Mouse (Mus musculus) neural tube, embryonic 11.5 days (tissue): ENCODE data around the gene Sfi1. TPM values are rescaled to one million over a fixed set of nuclear protein-coding genes. Genes with fewer than 3 reads are reported as not detected.
"Not testable (repeated sequence)": the region's sequence is repeated elsewhere in the genome, so short reads cannot be mapped to it uniquely, and the experiment has no call there.

Source experiments
- ATAC-seq: fragments of 200-750 bp; cut with Nextera tagmentation; 2 replicates; pipeline ENCODE4 v1.8.0; 2017; ENCODE audit warnings: moderate number of reproducible peaks, mild to moderate bottlenecking, moderate TSS enrichment, moderate library complexity; ENCODE audit not compliant: insufficient read depth, low FRiP score, low TSS enrichment
- DNase-seq: peaks from one replicate; pipeline ENCODE4 v3.0.0-alpha.2; 2015; ENCODE audit warnings: low spot score
- H3K27ac ChIP-seq: fragments of 300-500 bp; sonication (generic); 2 replicates; pipeline ENCODE4 v1.5.1; 2014; ENCODE audit warnings: low read depth, mild to moderate bottlenecking, low read length
- H3K27me3 ChIP-seq: fragments of 300-500 bp; sonication (generic); 2 replicates; pipeline ENCODE4 v1.6.1; 2014; ENCODE audit warnings: mild to moderate bottlenecking, low read length, mixed read lengths; ENCODE audit not compliant: control insufficient read depth, insufficient read depth
- H3K36me3 ChIP-seq: fragments of 300-500 bp; sonication (generic); 2 replicates; pipeline ENCODE4 v1.6.1; 2014; ENCODE audit warnings: mild to moderate bottlenecking, low read length, moderate library complexity, mixed read lengths; ENCODE audit not compliant: control insufficient read depth, insufficient read depth
- H3K4me1 ChIP-seq: fragments of 300-500 bp; sonication (generic); 2 replicates; pipeline ENCODE4 v1.6.1; 2014; ENCODE audit warnings: low read length, mixed read lengths; ENCODE audit not compliant: control insufficient read depth, insufficient read depth
- H3K4me2 ChIP-seq: fragments of 300-500 bp; sonication (generic); 2 replicates; pipeline ENCODE4 v1.6.1; 2014; ENCODE audit warnings: low read depth, mild to moderate bottlenecking, moderate library complexity
- H3K4me3 ChIP-seq: fragments of 300-500 bp; sonication (generic); 2 replicates; pipeline ENCODE4 v1.5.1; 2014; ENCODE audit warnings: low read depth, low read length
- H3K9ac ChIP-seq: fragments of 300-500 bp; sonication (generic); 2 replicates; pipeline ENCODE4 v1.6.1; 2014; ENCODE audit warnings: mild to moderate bottlenecking, low read length
- H3K9me3 ChIP-seq: fragments of 300-500 bp; sonication (generic); 2 replicates; pipeline ENCODE4 v1.6.1; 2016; ENCODE audit warnings: low read length; ENCODE audit not compliant: control insufficient read depth
- WGBS: fragments of 180-500 bp; shearing (Covaris S2); extraction: QIAGEN DNeasy Blood & Tissue Kit; methylation state at CpG from one replicate; pipeline ENCODE4 v1.1.7; 2014; 5-methylcytosine and 5-hydroxymethylcytosine counted together
- polyA plus RNA-seq: library from polyadenylated mRNA; unstranded; fragments of >200 nt; fragmentation: Nextera tagmentation; extraction: Ambion mirVana; gene quantifications from 2 replicates; pipeline ENCODE4 v1.2.1, GENCODE M21; 2014

The Sfi1 gene
- polyA plus RNA-seq, 1 experiment from 2014 or later = 9.5 TPM

- H3K9me3 ChIP-seq, H3K27me3 ChIP-seq, H3K9ac ChIP-seq, H3K36me3 ChIP-seq, DNase-seq, ATAC-seq, H3K27ac ChIP-seq, H3K4me3 ChIP-seq, H3K4me1 ChIP-seq, H3K4me2 ChIP-seq: not testable (repeated sequence)
- WGBS = 65% methylated on average over 8 of the region's 9 CpGs
These were observed 47.7 kb downstream of the Sfi1 start for GRCm38 (mm10) chr11:3145359-3146165.

- H3K27me3 ChIP-seq, H3K27ac ChIP-seq: not testable (repeated sequence)
These were observed 49.3 kb downstream of the Sfi1 start for GRCm38 (mm10) chr11:3143984-3144383.

GRCm38 (mm10) chr11:3142413-3142812, 50.9 kb downstream of the Sfi1 start:
- H3K27ac ChIP-seq, H3K4me1 ChIP-seq, H3K9me3 ChIP-seq, H3K9ac ChIP-seq, DNase-seq, H3K4me2 ChIP-seq, H3K4me3 ChIP-seq, H3K27me3 ChIP-seq, H3K36me3 ChIP-seq: not testable (repeated sequence)
- 92% methylated on average over 4 of the region's 5 CpGs for WGBS
- ATAC-seq = peak; percentile 55

More at GRCm38 (mm10) chr11:3143984-3144383, 49.3 kb downstream of the Sfi1 start:
- not testable (repeated sequence) for H3K4me3 ChIP-seq, DNase-seq, ATAC-seq, H3K36me3 ChIP-seq, H3K4me1 ChIP-seq, H3K9me3 ChIP-seq, H3K9ac ChIP-seq, H3K4me2 ChIP-seq
- WGBS = 74% methylated on average over 3 of the region's 3 CpGs

GRCm38 (mm10) chr11:3140967-3141535, 52.2 kb downstream of the Sfi1 start:
- not testable (repeated sequence) for H3K27ac ChIP-seq, H3K9ac ChIP-seq, H3K27me3 ChIP-seq, ATAC-seq, H3K4me3 ChIP-seq, H3K9me3 ChIP-seq, H3K4me1 ChIP-seq, H3K4me2 ChIP-seq, H3K36me3 ChIP-seq, DNase-seq

- not testable (repeated sequence) for ATAC-seq, H3K4me3 ChIP-seq, H3K4me2 ChIP-seq, H3K27me3 ChIP-seq, DNase-seq, H3K27ac ChIP-seq, H3K9ac ChIP-seq, H3K36me3 ChIP-seq, H3K4me1 ChIP-seq
- peaks cover 10% of the 10 kb centered on the region for H3K9me3 ChIP-seq
- WGBS = 89% methylated on average over 2 of the region's 2 CpGs
These were observed 54.9 kb downstream of the Sfi1 start for GRCm38 (mm10) chr11:3138323-3138722.

- not testable (repeated sequence) for H3K9me3 ChIP-seq, ATAC-seq, H3K4me1 ChIP-seq, H3K4me3 ChIP-seq, H3K27ac ChIP-seq, H3K4me2 ChIP-seq, H3K36me3 ChIP-seq, H3K9ac ChIP-seq, H3K27me3 ChIP-seq
- WGBS = 89% methylated on average over 4 of the region's 4 CpGs
- peak; percentile 19 for DNase-seq
These were observed 56.0 kb downstream of the Sfi1 start for GRCm38 (mm10) chr11:3137279-3137678.

GRCm38 (mm10) chr11:3135956-3136355, 57.3 kb downstream of the Sfi1 start:
- WGBS = 91% methylated on average over 3 of the region's 3 CpGs
- not testable (repeated sequence) for H3K27ac ChIP-seq, ATAC-seq, H3K4me2 ChIP-seq, H3K27me3 ChIP-seq, H3K9ac ChIP-seq, H3K4me1 ChIP-seq, H3K4me3 ChIP-seq, DNase-seq, H3K36me3 ChIP-seq
- peaks cover 14% of the 10 kb centered on the region for H3K9me3 ChIP-seq

- H3K9me3 ChIP-seq = peaks cover 14% of the 10 kb centered on the region
- H3K36me3 ChIP-seq, DNase-seq, ATAC-seq, H3K27ac ChIP-seq, H3K4me3 ChIP-seq, H3K4me2 ChIP-seq, H3K9ac ChIP-seq, H3K4me1 ChIP-seq, H3K27me3 ChIP-seq: not testable (repeated sequence)
- WGBS = 86% methylated on average over 1 of the region's 7 CpGs
These were observed 57.9 kb downstream of the Sfi1 start for GRCm38 (mm10) chr11:3135391-3135790.

- H3K4me3 ChIP-seq, DNase-seq, H3K27me3 ChIP-seq, H3K27ac ChIP-seq, H3K9ac ChIP-seq, H3K4me2 ChIP-seq, H3K4me1 ChIP-seq, H3K36me3 ChIP-seq: not testable (repeated sequence)
- WGBS = no CpG with 5 or more reads among the region's 4 CpGs
- peaks cover 18% of the 10 kb centered on the region for H3K9me3 ChIP-seq
- peak; percentile 8 for ATAC-seq
These were observed 59.9 kb downstream of the Sfi1 start for GRCm38 (mm10) chr11:3133360-3133759.
